Mouse (Mus musculus) kidney, adult 2 months (tissue): ENCODE results near the gene Atp6v0c.

Experiments
- CTCF ChIP-seq: fragments of 200-500 bp; conservative IDR thresholded peaks from 2 replicates; pipeline ENCODE4 v1.5.1; 2011; ENCODE audit warnings: low read depth, mild to moderate bottlenecking, control low read depth, low read length, moderate library complexity, mixed read lengths; ENCODE audit not compliant: insufficient read depth, insufficient read length
- POLR2A ChIP-seq: fragments of 200-500 bp; IDR thresholded peaks from one replicate; pipeline ENCODE4 v1.6.1; 2011; ENCODE audit warnings: low read depth, low read length, control low read depth

GRCm38 (mm10) chr17:24205284-24205888 is 35.9 kb upstream of the Atp6v0c start, which contains the start of gene Tbc1d24:
- TF ChIP-seq POLR2A: no peak
- TF ChIP-seq CTCF: no peak
